Mouse (Mus musculus): ENCODE data around the gene Btbd19. TPM values are rescaled to one million over a fixed set of nuclear protein-coding genes. Genes with fewer than 3 reads are reported as not detected.

Gene Btbd19
- polyA plus RNA-seq, 1 experiment: 23.7 TPM

DNA sequence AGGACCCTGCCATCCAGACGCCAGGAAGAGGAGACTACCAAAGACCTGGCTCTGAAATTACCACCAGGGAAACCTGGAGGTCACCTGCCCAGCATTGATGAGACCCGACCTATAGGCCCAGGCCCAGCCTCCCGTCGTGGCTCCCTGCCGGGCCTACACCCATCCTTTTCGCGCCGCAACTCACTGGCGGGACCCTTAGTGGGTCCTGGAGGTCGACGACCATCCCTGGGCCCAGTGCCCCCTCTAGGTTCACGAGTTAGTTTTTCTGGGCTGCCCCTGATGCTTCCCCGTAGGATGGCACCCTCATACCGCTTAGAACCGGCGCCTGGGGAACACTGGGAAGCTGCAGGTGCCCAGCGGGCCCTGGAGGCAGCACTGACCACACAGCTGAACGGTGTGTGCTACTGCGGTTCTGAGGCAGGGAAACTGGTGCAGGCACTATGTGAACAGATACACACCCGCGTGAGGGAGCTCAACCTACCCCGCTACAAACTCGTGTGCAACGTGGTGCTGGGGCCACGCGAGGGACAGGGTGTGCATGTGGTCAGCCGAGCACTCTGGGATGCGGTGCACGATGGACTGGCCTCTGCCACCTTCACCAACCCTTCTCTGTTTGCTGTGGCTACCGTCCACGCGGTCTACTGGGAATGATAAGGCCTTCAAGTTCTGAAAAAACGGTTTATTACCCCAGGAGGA, 2.6 kb upstream of the Btbd19 start:
- peaks cover 43% of the 10 kb centered on the region for H3K36me3 ChIP-seq (ENCODE audit: control insufficient read depth, insufficient read depth)
- H3K79me2 ChIP-seq (ENCODE audit: control insufficient read depth, insufficient read depth): peaks cover 35% of the 10 kb centered on the region
- TF ChIP-seq USF1 (IDR thresholded peaks at IDR 0.05; ENCODE audit: low read depth) (no peak), FOSL1 (IDR thresholded peaks at IDR 0.05; ENCODE audit: insufficient read depth, low read length, poor library complexity, severe bottlenecking) (no peak), MAX (IDR thresholded peaks at IDR 0.05) (no peak)
- H3ac ChIP-seq (ENCODE audit: control insufficient read depth, insufficient read length, low read depth): no peak overlapping the region
- no peaks in the 10 kb centered on the region for H3K27me3 ChIP-seq (ENCODE audit: control insufficient read depth, insufficient read depth, insufficient read length)
- peaks cover 12% of the 10 kb centered on the region for H3K79me3 ChIP-seq (ENCODE audit: low read depth)
- no peak overlapping the region for H3K4me3 ChIP-seq (ENCODE audit: insufficient read depth, poor library complexity, severe bottlenecking)

DNA sequence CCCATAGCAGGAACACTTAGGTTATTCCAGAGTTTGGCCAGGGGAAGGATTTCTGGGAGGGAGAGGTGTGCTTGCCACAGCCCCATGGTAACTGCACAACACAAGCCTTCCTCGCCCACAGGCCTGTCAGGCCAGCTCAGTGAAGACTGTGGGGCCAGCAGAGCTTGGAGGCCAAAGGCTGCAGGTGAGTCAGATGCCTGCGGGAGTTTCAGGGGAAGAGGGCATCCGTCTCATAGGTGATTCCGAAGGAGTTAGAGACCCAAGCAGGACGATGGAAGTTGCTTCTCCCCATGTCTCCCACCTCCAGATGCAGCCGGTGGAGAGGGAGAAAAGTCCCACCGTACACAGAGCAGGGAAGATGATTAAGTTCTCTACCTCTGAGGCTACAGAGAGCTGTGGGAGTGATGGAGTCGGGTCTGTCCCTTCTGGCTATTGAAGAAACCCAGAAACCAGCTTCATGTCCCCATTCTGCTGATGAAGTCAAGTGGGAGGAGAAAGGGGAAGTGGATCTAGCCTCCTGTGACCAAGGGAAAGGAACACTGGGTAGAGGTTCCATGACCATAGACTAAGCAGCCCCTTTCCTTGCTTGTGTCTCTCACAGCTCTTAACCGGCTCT, 1.3 kb upstream of the Btbd19 start, which contains the start of gene Tctex1d4:
Gene Tctex1d4, plus strand, starts transcription at position 120 of the 616 bp plus-strand sequence.
- Histone ChIP-seq H3K27me3 (ENCODE audit: control insufficient read depth, insufficient read depth, insufficient read length) (no peaks in the 10 kb centered on the region), H3K79me2 (ENCODE audit: control insufficient read depth, insufficient read depth) (peaks cover 24% of the 10 kb centered on the region), H3ac (ENCODE audit: control insufficient read depth, insufficient read length, low read depth) (peak within 1 kb of the TSS; percentile 49), H3K79me3 (ENCODE audit: low read depth) (peaks cover 5% of the 10 kb centered on the region), H3K36me3 (ENCODE audit: control insufficient read depth, insufficient read depth) (peaks cover 44% of the 10 kb centered on the region), H3K4me3 (ENCODE audit: insufficient read depth, poor library complexity, severe bottlenecking) (no peak within 1 kb of the TSS)
- no peak for TF ChIP-seq CEBPB (IDR thresholded peaks at IDR 0.05; ENCODE audit: low read depth)
- TF ChIP-seq USF1 (IDR thresholded peaks at IDR 0.05; ENCODE audit: low read depth): no peak
- TF ChIP-seq CTCF (IDR thresholded peaks at IDR 0.05; ENCODE audit: control insufficient read depth, insufficient read depth, insufficient read length): no peak
- no peak for TF ChIP-seq FOSL1 (IDR thresholded peaks at IDR 0.05; ENCODE audit: insufficient read depth, low read length, poor library complexity, severe bottlenecking)
- no peak for TF ChIP-seq MAX (IDR thresholded peaks at IDR 0.05)
- TF ChIP-seq MYOD1 (IDR thresholded peaks at IDR 0.05; ENCODE audit: control insufficient read depth, insufficient read length, low read depth): no peak
- TF ChIP-seq MYOG (IDR thresholded peaks at IDR 0.05; ENCODE audit: control insufficient read depth, extremely low read depth, insufficient read length): no peak

DNA sequence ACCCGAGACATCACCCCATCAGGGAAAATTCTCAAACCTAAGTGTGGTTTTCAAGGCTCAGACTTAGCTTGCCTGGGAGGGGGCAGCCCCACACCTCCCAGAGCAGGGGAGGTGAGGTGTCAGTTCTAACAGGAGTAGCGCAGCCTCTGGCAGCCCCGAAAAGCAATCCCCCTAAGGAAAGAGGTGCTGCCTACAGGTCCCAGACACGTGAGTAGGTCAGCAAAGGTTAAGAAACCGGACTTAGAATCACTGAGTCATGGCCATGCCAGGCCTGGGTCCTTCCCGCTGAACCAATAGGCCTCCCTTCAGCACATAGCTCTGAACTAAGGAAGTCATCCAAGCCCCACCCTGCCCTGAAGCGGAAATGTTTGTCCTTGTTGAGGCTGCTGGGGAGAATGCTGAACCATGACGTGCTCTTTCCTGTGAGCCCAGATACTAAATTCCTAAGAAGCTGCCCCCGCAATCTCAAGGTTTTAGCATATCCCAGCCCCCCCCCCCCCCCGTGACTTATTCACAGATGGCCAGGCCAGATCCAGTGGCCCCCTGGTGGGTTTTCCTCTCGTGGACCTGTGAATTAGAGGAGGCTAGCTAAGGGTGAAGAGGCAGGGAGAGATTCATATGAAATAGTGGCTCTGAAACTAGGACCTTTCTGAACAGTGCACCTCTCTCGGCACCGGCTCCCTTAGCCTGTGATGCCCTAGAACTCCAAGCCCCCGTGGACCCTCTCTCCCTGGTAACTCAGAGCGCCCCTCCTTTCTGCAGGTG, 567 bp upstream of the Btbd19 start:
- H3K36me3 ChIP-seq (ENCODE audit: control insufficient read depth, insufficient read depth): peaks cover 39% of the 10 kb centered on the region
- H3ac ChIP-seq (ENCODE audit: control insufficient read depth, insufficient read length, low read depth): peak overlapping the region; percentile 49
- H3K4me3 ChIP-seq (ENCODE audit: insufficient read depth, poor library complexity, severe bottlenecking): no peak overlapping the region
- H3K79me2 ChIP-seq (ENCODE audit: control insufficient read depth, insufficient read depth): peaks cover 19% of the 10 kb centered on the region
- no peaks in the 10 kb centered on the region for H3K27me3 ChIP-seq (ENCODE audit: control insufficient read depth, insufficient read depth, insufficient read length)
- TF ChIP-seq CTCF (IDR thresholded peaks at IDR 0.05; ENCODE audit: control insufficient read depth, insufficient read depth, insufficient read length) (no peak), MYOG (IDR thresholded peaks at IDR 0.05; ENCODE audit: control insufficient read depth, extremely low read depth, insufficient read length) (no peak), CEBPB (IDR thresholded peaks at IDR 0.05; ENCODE audit: low read depth) (no peak), MAX (IDR thresholded peaks at IDR 0.05) (peak; percentile 58), USF1 (IDR thresholded peaks at IDR 0.05; ENCODE audit: low read depth) (peak; percentile 60)
- H3K79me3 ChIP-seq (ENCODE audit: low read depth): peaks cover 5% of the 10 kb centered on the region

DNA sequence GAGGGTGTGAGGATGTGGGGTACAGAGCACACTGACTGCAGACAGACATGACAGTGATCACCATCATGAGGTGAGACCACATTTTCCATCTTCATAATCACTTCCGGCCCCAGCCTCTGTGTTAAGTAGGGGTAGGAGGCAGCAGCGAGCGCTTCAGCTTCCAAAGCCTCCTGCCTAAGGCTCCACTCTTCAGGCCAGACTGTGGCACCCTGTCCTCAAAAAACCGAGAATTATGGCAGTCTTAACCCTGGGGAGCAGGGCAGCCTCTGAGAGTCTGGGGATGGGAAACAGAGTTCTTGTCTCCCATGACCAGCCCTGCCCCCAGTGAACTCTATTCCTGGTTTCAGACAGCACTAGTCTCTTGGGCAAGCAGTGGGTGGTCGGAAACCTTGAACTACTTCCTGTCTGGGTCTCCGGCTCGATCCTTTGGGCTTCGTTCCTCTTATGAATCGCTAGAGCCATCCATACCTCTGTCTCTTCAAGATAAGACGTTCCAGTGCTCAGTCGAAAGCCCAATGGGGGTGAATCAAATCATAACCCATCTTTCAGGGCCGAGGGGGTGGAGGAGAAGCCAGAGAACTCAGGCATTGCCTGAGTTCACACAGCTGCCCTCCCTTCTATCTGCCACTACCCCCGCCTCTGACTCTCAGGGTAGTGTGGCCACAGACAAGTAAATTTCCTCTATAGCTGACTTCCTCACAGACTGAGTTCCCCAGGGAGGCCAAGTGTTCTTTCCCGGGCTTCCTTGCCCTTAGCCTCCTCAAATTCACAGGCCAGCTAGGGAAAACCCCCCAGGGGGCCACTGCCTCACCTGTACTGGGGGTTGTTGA, 792 bp downstream of the Btbd19 start:
- peaks cover 2% of the 10 kb centered on the region for H3K79me3 ChIP-seq (ENCODE audit: low read depth)
- no peaks in the 10 kb centered on the region for H3K27me3 ChIP-seq (ENCODE audit: control insufficient read depth, insufficient read depth, insufficient read length)
- peak overlapping the region; percentile 68 for H3ac ChIP-seq (ENCODE audit: control insufficient read depth, insufficient read length, low read depth)
- H3K4me3 ChIP-seq (ENCODE audit: insufficient read depth, poor library complexity, severe bottlenecking): peak overlapping the region; percentile 25
- peaks cover 21% of the 10 kb centered on the region for H3K79me2 ChIP-seq (ENCODE audit: control insufficient read depth, insufficient read depth)
- H3K36me3 ChIP-seq (ENCODE audit: control insufficient read depth, insufficient read depth): peaks cover 27% of the 10 kb centered on the region
- TF ChIP-seq USF1 (IDR thresholded peaks at IDR 0.05; ENCODE audit: low read depth): no peak
- TF ChIP-seq MYOD1 (IDR thresholded peaks at IDR 0.05; ENCODE audit: control insufficient read depth, insufficient read length, low read depth): no peak
- TF ChIP-seq CEBPB (IDR thresholded peaks at IDR 0.05; ENCODE audit: low read depth): peak; percentile 37
- TF ChIP-seq MYOG (IDR thresholded peaks at IDR 0.05; ENCODE audit: control insufficient read depth, extremely low read depth, insufficient read length): no peak

DNA sequence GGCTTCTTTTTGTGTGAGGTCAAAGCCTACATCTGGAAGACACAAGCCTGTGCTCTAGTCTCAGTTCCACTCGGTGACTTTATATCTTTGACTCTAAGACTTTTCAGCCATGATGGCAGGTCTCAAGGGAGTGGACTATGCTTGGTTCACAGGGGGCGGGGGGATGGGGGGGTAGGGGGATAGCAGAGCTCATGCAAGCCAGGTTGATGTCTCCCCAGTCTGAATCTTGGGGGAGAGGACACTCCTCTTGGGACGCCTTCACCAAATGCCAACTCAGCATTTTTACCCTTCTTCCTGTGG, 1.4 kb downstream of the Btbd19 start:
- no peak overlapping the region for H3K4me3 ChIP-seq (ENCODE audit: insufficient read depth, poor library complexity, severe bottlenecking)
- H3K36me3 ChIP-seq (ENCODE audit: control insufficient read depth, insufficient read depth): peaks cover 27% of the 10 kb centered on the region
- H3K79me3 ChIP-seq (ENCODE audit: low read depth): peaks cover 6% of the 10 kb centered on the region
- peaks cover 27% of the 10 kb centered on the region for H3K79me2 ChIP-seq (ENCODE audit: control insufficient read depth, insufficient read depth)
- TF ChIP-seq MYOG (IDR thresholded peaks at IDR 0.05; ENCODE audit: control insufficient read depth, extremely low read depth, insufficient read length): no peak
- TF ChIP-seq MAX (IDR thresholded peaks at IDR 0.05): no peak
- no peak for TF ChIP-seq USF1 (IDR thresholded peaks at IDR 0.05; ENCODE audit: low read depth)
- TF ChIP-seq CTCF (IDR thresholded peaks at IDR 0.05; ENCODE audit: control insufficient read depth, insufficient read depth, insufficient read length): no peak
- H3ac ChIP-seq (ENCODE audit: control insufficient read depth, insufficient read length, low read depth): no peak overlapping the region
- no peaks in the 10 kb centered on the region for H3K27me3 ChIP-seq (ENCODE audit: control insufficient read depth, insufficient read depth, insufficient read length)

All from C2C12 (cell line).